Mouse (Mus musculus) cerebellum, adult 2 months (tissue): ENCODE data around the gene Gpr132. TPM values are rescaled to one million over a fixed set of nuclear protein-coding genes. Genes with fewer than 3 reads are reported as not detected.
A peak's percentile ranks its signal among the peaks of the same experiment; 100 is the strongest.

Experiments
- DNase-seq, 2 experiments: peaks; one replicate each; pipeline ENCODE4 v3.0.0; 2021
- H3K27ac ChIP-seq: fragments of 200-500 bp; 2 replicates; pipeline ENCODE4 v1.5.1; 2012; ENCODE audit warnings: low read length, control low read depth, inconsistent platforms; ENCODE audit not compliant: insufficient read depth
- H3K27me3 ChIP-seq: fragments of 200-500 bp; 2 replicates; pipeline ENCODE4 v1.6.1; 2012; ENCODE audit warnings: inconsistent platforms, mild to moderate bottlenecking, low read length, moderate library complexity; ENCODE audit not compliant: control insufficient read depth, insufficient read depth
- H3K4me1 ChIP-seq: fragments of 200-500 bp; 2 replicates; pipeline ENCODE4 v1.6.1; 2011; ENCODE audit warnings: low read length; ENCODE audit not compliant: control insufficient read depth, insufficient read depth
- H3K4me3 ChIP-seq: fragments of 200-500 bp; replicated peaks from 2 replicates; pipeline ENCODE3; 2011; ENCODE audit warnings: mild to moderate bottlenecking, low read depth, low read length, control low read depth; ENCODE audit not compliant: insufficient read depth
- CTCF ChIP-seq: fragments of 200-500 bp; IDR thresholded peaks from 2 replicates; pipeline ENCODE4 v1.5.1; 2011; ENCODE audit warnings: low read depth, mild to moderate bottlenecking, control low read depth, low read length, moderate library complexity, borderline replicate concordance; ENCODE audit not compliant: insufficient read depth
- POLR2A ChIP-seq: fragments of 200-500 bp; IDR thresholded peaks from 2 replicates; pipeline ENCODE4 v1.6.1; 2011; ENCODE audit warnings: low read length, control low read depth, borderline replicate concordance; ENCODE audit not compliant: insufficient read depth
- WGBS: fragments of 180-500 bp; shearing (Covaris S2); methylation state at CpG from one replicate; pipeline ENCODE4 v1.1.7; 2018; 5-methylcytosine and 5-hydroxymethylcytosine counted together
- polyA plus RNA-seq: library from polyadenylated mRNA; depleted of rRNA; stranded (reverse); fragments of >200 nt; gene quantifications from 2 replicates; pipeline ENCODE4 v1.2.3, GENCODE M21; 2012

Gpr132 gene
- polyA plus RNA-seq, 1 experiment, result 0.05 TPM

GRCm38 (mm10) chr12:112894303-112894884 is 26.4 kb upstream of the Gpr132 start:
- TF ChIP-seq POLR2A, result no peak
- no peak for TF ChIP-seq CTCF
- H3K4me3 ChIP-seq, result no peak overlapping the region
- no peak for DNase-seq
- 64% methylated on average over 11 of the region's 11 CpGs for WGBS
- H3K27me3 ChIP-seq, result no peaks in the 10 kb centered on the region; the same call in 1 of the 2 replicates
- no peaks in the 10 kb centered on the region for H3K4me1 ChIP-seq
- no peak overlapping the region for H3K27ac ChIP-seq

GRCm38 (mm10) chr12:112885465-112885864 is 17.4 kb upstream of the Gpr132 start:
- H3K27ac ChIP-seq, result no peak overlapping the region
- no peaks in the 10 kb centered on the region for H3K27me3 ChIP-seq
- 86% methylated on average over 7 of the region's 7 CpGs for WGBS
- no peak overlapping the region for H3K4me3 ChIP-seq
- peaks cover 8% of the 10 kb centered on the region for H3K4me1 ChIP-seq
- DNase-seq, result no peak
- TF ChIP-seq POLR2A, result no peak
- TF ChIP-seq CTCF, result no peak

- no peak for TF ChIP-seq POLR2A
- TF ChIP-seq CTCF, result no peak
- peaks cover 9% of the 10 kb centered on the region for H3K4me1 ChIP-seq
- no peak overlapping the region for H3K27ac ChIP-seq
- peak; percentile 38 to 60 for DNase-seq
- H3K4me3 ChIP-seq, result no peak overlapping the region
- 21% methylated on average over 6 of the region's 6 CpGs for WGBS
- H3K27me3 ChIP-seq, result no peaks in the 10 kb centered on the region; the same call in 1 of the 2 replicates
Measured at GRCm38 (mm10) chr12:112881301-112881815, 13.3 kb upstream of the Gpr132 start.

GRCm38 (mm10) chr12:112880661-112881060 is 12.6 kb upstream of the Gpr132 start:
- Histone ChIP-seq H3K27ac (no peak overlapping the region), H3K4me3 (no peak overlapping the region), H3K4me1 (peaks cover 9% of the 10 kb centered on the region), H3K27me3 (no peaks in the 10 kb centered on the region; the same call in 1 of the 2 replicates)
- no peak for TF ChIP-seq CTCF
- no peak for DNase-seq
- 90% methylated on average over 4 of the region's 4 CpGs for WGBS

GRCm38 (mm10) chr12:112879731-112880130 is 11.7 kb upstream of the Gpr132 start:
- WGBS, result 92% methylated on average over 5 of the region's 5 CpGs

GRCm38 (mm10) chr12:112877607-112878020 is 9.6 kb upstream of the Gpr132 start:
- WGBS, result 2% methylated on average over 37 of the region's 37 CpGs
- no peaks in the 10 kb centered on the region; the same call in 1 of the 2 replicates for H3K27me3 ChIP-seq
- no peak for TF ChIP-seq POLR2A
- TF ChIP-seq CTCF, result no peak
- H3K4me3 ChIP-seq, result no peak overlapping the region
- no peak for DNase-seq
- peaks cover 9% of the 10 kb centered on the region for H3K4me1 ChIP-seq
- H3K27ac ChIP-seq, result no peak overlapping the region

More at GRCm38 (mm10) chr12:112879731-112880130, 11.7 kb upstream of the Gpr132 start:
- no peak overlapping the region for H3K4me3 ChIP-seq
- TF ChIP-seq POLR2A (no peak), CTCF (no peak)
- no peak for DNase-seq
- no peak overlapping the region for H3K27ac ChIP-seq
- H3K27me3 ChIP-seq, result no peaks in the 10 kb centered on the region; the same call in 1 of the 2 replicates
- peaks cover 9% of the 10 kb centered on the region for H3K4me1 ChIP-seq

- H3K4me3 ChIP-seq, result no peak overlapping the region
- peaks cover 9% of the 10 kb centered on the region for H3K4me1 ChIP-seq
- 4% methylated on average over 17 of the region's 17 CpGs for WGBS
- no peaks in the 10 kb centered on the region; the same call in 1 of the 2 replicates for H3K27me3 ChIP-seq
- TF ChIP-seq CTCF, result no peak
- no peak for TF ChIP-seq POLR2A
- DNase-seq, result no peak
- H3K27ac ChIP-seq, result no peak overlapping the region
Measured at GRCm38 (mm10) chr12:112877073-112877576, 9.1 kb upstream of the Gpr132 start.

- no peaks in the 10 kb centered on the region; the same call in 1 of the 2 replicates for H3K27me3 ChIP-seq
- peak; percentile 19 to 29 for DNase-seq
Measured at GRCm38 (mm10) chr12:112876332-112877072, 8.5 kb upstream of the Gpr132 start.

More at GRCm38 (mm10) chr12:112876332-112877072, 8.5 kb upstream of the Gpr132 start:
- TF ChIP-seq POLR2A, result no peak
- no peak for TF ChIP-seq CTCF
- no peak overlapping the region for H3K4me3 ChIP-seq
- H3K27ac ChIP-seq, result no peak overlapping the region
- WGBS, result 6% methylated on average over 28 of the region's 28 CpGs
- H3K4me1 ChIP-seq, result peaks cover 9% of the 10 kb centered on the region
